9 mouse cellular contexts compared by ENCODE assay signal in genomic region chr11:77686841-77687540, GRCm38 (mm10). TPM values are rescaled to one million over a fixed set of nuclear protein-coding genes. Genes with fewer than 3 reads are reported as not detected.
A peak's percentile ranks its signal among the peaks of the same experiment; 100 is the strongest.
DNase-seq lines count a peak whose midpoint lies in the region; ATAC-seq and TF ChIP-seq lines count a peak whose summit lies in the region.
"Had no signal": no experiment of that assay in that cellular context is flagged by ENCODE, and none has a peak within 500 bp of the region (broad histone marks: within the 10 kb centered on the region; RNA-seq: fewer than 3 reads in every experiment).

No protein-coding gene starts in this region.

- H3K9ac ChIP-seq in forebrain, embryonic 14.5 days (ENCODE audit: low read length), result peak overlapping the region; percentile 96
- peak overlapping the region; percentile 96 for H3K9ac ChIP-seq in neural tube, embryonic 15.5 days (replicated peaks)

- H3K4me3 ChIP-seq in E14TG2a.4 (replicated peaks; ENCODE audit: low read length), result peak overlapping the region; percentile 99
- H3K4me3 ChIP-seq in forebrain, embryonic 14.5 days (ENCODE audit: low read depth, low read length), result peak overlapping the region; percentile 96
- H3K4me3 ChIP-seq in lung, adult 2 months (replicated peaks; ENCODE audit: extremely low read depth, low read depth, low read length), result peak overlapping the region; percentile 98
- H3K4me3 ChIP-seq in neural tube, embryonic 15.5 days (replicated peaks), result peak overlapping the region; percentile 99

- WGBS in forebrain, embryonic 14.5 days, result under 1% methylated on average over 52 of the region's 76 CpGs
- under 1% methylated on average over 68 of the region's 76 CpGs for WGBS in lung, adult 2 months
- WGBS in neural tube, embryonic 15.5 days, result under 1% methylated on average over 48 of the region's 76 CpGs

- peak overlapping the region; percentile 95 for H3K27ac ChIP-seq in forebrain, embryonic 14.5 days (ENCODE audit: low read depth, low read length)
- peak overlapping the region; percentile 97 for H3K27ac ChIP-seq in neural tube, embryonic 15.5 days (replicated peaks)

- no peak for TF ChIP-seq POLR2A in lung, adult 2 months (IDR thresholded peaks at IDR 0.05; ENCODE audit: borderline replicate concordance, extremely low read depth, low read depth, low read length)

- H3K4me2 ChIP-seq in forebrain, embryonic 14.5 days (ENCODE audit: low read length), result peak overlapping the region; percentile 69
- peak overlapping the region; percentile 63 for H3K4me2 ChIP-seq in neural tube, embryonic 15.5 days

- no peak for TF ChIP-seq CTCF in E14TG2a.4 (conservative IDR thresholded peaks at IDR 0.05; ENCODE audit: low read length)
- TF ChIP-seq CTCF in lung, adult 2 months (IDR thresholded peaks at IDR 0.05; ENCODE audit: insufficient read depth, low read length), result no peak

- H3K9me3 ChIP-seq in E14TG2a.4 (ENCODE audit: low read length), result peaks cover 2% of the 10 kb centered on the region; the same call in 1 of the 2 replicates
- H3K9me3 ChIP-seq in forebrain, embryonic 14.5 days (replicated peaks; ENCODE audit: control insufficient read depth, low read length), result no peaks in the 10 kb centered on the region
- no peaks in the 10 kb centered on the region for H3K9me3 ChIP-seq in neural tube, embryonic 15.5 days (replicated peaks)

- H3K27me3 ChIP-seq in E14TG2a.4 (ENCODE audit: insufficient read depth, low read length), result no peaks in the 10 kb centered on the region
- no peaks in the 10 kb centered on the region for H3K27me3 ChIP-seq in forebrain, embryonic 14.5 days (replicated peaks; ENCODE audit: control insufficient read depth, insufficient read depth, low read length)
- no peaks in the 10 kb centered on the region for H3K27me3 ChIP-seq in neural tube, embryonic 15.5 days (replicated peaks)

- intact Hi-C loops in heart, postnatal 10 days (cut with DNase I), result no loop called here

- peak; percentile 48 for DNase-seq in c-Kit-positive CD71-positive TER-119-negative erythroid progenitor cells, embryonic 14.5 days (ENCODE audit: low read depth)
- DNase-seq in forebrain, embryonic 14.5 days (ENCODE audit: low spot score), result peak; percentile 67
- DNase-seq in heart, postnatal 10 days, result peak; percentile 77 to 81
- peak; percentile 25 to 64 for DNase-seq in layer of hippocampus, adult 18-20 months (ENCODE audit: low spot score in 2 of 2)
- DNase-seq in lung, adult 2 months, result peak; percentile 80
- DNase-seq in testis, postnatal 14 days (ENCODE audit: low spot score), result peak; percentile 83

- peak; percentile 15; the same call in 1 of the 2 replicates for ATAC-seq in forebrain, embryonic 14.5 days
- peak; percentile 29; the same call in 1 of the 2 replicates for ATAC-seq in neural tube, embryonic 15.5 days (ENCODE audit: low FRiP score)

- H3K36me3 ChIP-seq in E14TG2a.4 (ENCODE audit: insufficient read depth, low read length), result peaks cover 41% of the 10 kb centered on the region
- H3K36me3 ChIP-seq in forebrain, embryonic 14.5 days (ENCODE audit: control insufficient read depth, insufficient read depth, low read length), result peaks cover 10% of the 10 kb centered on the region
- peaks cover 4% of the 10 kb centered on the region for H3K36me3 ChIP-seq in neural tube, embryonic 15.5 days

- peaks cover 55% of the 10 kb centered on the region for H3K4me1 ChIP-seq in E14TG2a.4 (replicated peaks; ENCODE audit: low read depth, low read length)
- H3K4me1 ChIP-seq in forebrain, embryonic 14.5 days (ENCODE audit: control insufficient read depth, insufficient read depth, low read length), result peaks cover 7% of the 10 kb centered on the region
- peaks cover 9% of the 10 kb centered on the region for H3K4me1 ChIP-seq in lung, adult 2 months (ENCODE audit: control insufficient read depth, insufficient read depth, low read length)
- peaks cover 18% of the 10 kb centered on the region for H3K4me1 ChIP-seq in neural tube, embryonic 15.5 days

RNA-seq across cellular contexts. Expression of gene Nufip2, which starts 1.0 kb away (rescaled TPM):
- 3.5 and 6.0 TPM in 2 replicates for polyA plus RNA-seq in forebrain, embryonic 14.5 days (2014; fragmentation: Nextera tagmentation; extraction: Ambion mirVana)
- 10 to 100 TPM; 60.1 to 63.1 TPM for total RNA-seq in heart, postnatal 10 days (2021)
- 10 to 100 TPM; 75.3 to 76.1 TPM for total RNA-seq in layer of hippocampus, adult 18-20 months (2021)
- 11.6 and 20.5 TPM in 2 replicates for polyA plus RNA-seq in lung, adult 2 months (2012; rRNA removed)
- 3.4 and 4.8 TPM in 2 replicates for polyA plus RNA-seq in neural tube, embryonic 15.5 days (2015; fragmentation: Nextera tagmentation; extraction: Ambion mirVana)

RNA-seq across cellular contexts. Expression of gene Cryba1, which starts 38.1 kb away (rescaled TPM):
- polyA plus RNA-seq in forebrain, embryonic 14.5 days (2014; fragmentation: Nextera tagmentation; extraction: Ambion mirVana), result 0.40 and 1.0 TPM in 2 replicates
- total RNA-seq in heart, postnatal 10 days (2021), result not detected
- total RNA-seq in layer of hippocampus, adult 18-20 months (2021), result not detected
- polyA plus RNA-seq in lung, adult 2 months (2012; rRNA removed), result not detected in 2 replicates
- polyA plus RNA-seq in neural tube, embryonic 15.5 days (2015; fragmentation: Nextera tagmentation; extraction: Ambion mirVana), result 0.61 TPM in 1 of 2 replicates, not detected in the other
- polyA plus RNA-seq: gonadal fat pad, adult 2 months had no signal

Comparison
In these comparisons a context has a peak if more than half of its experiments do, and no peak if none do; other contexts are left out.
1. Peak in every context shown above with its lines: DNase-seq, ATAC-seq, H3K4me3 ChIP-seq and H3K27ac ChIP-seq.